Mouse (Mus musculus) myocyte (in vitro differentiated cells): ENCODE data around the gene Ipcef1.

Experiments used
- CEBPB ChIP-seq: IDR thresholded peaks from 2 replicates; pipeline ENCODE4 v1.6.1; 2011; ENCODE audit warnings: mild to moderate bottlenecking, moderate library complexity; ENCODE audit not compliant: poor library complexity, insufficient read depth, severe bottlenecking
- MYOD1 ChIP-seq, 3 experiments: IDR thresholded peaks; one replicate each; pipeline ENCODE4 v1.6.1; 2011; ENCODE audit warnings: control low read depth in 2 of 3, low read depth in 2 of 3, mild to moderate bottlenecking in 2 of 3, moderate library complexity in 1 of 3; ENCODE audit not compliant: insufficient read length in 2 of 3, control insufficient read depth in 1 of 3
- MYOG ChIP-seq, 3 experiments: IDR thresholded peaks; one replicate each; pipeline ENCODE4 v1.6.1; 2011; ENCODE audit warnings: control low read depth in 2 of 3, low read depth in 2 of 3, mild to moderate bottlenecking in 2 of 3; ENCODE audit not compliant: insufficient read length in 2 of 3, control insufficient read depth in 1 of 3, insufficient read depth in 1 of 3
- POLR2A ChIP-seq: IDR thresholded peaks from one replicate; pipeline ENCODE4 v1.6.1; 2011; ENCODE audit warnings: low read depth, mild to moderate bottlenecking, control low read depth, moderate library complexity; ENCODE audit not compliant: insufficient read length
- POLR2AphosphoS2 ChIP-seq: IDR thresholded peaks from one replicate; pipeline ENCODE4 v1.6.1; 2011; ENCODE audit warnings: low read depth, control low read depth; ENCODE audit not compliant: insufficient read length
- REST ChIP-seq: IDR thresholded peaks from one replicate; pipeline ENCODE4 v1.6.1; 2011; ENCODE audit warnings: mild to moderate bottlenecking, control low read depth, moderate library complexity; ENCODE audit not compliant: insufficient read depth, insufficient read length
- SRF ChIP-seq: IDR thresholded peaks from one replicate; pipeline ENCODE4 v1.6.1; 2011; ENCODE audit warnings: low read depth; ENCODE audit not compliant: control insufficient read depth, insufficient read length
- TCF12 ChIP-seq: IDR thresholded peaks from one replicate; pipeline ENCODE4 v1.6.1; 2011; ENCODE audit warnings: mild to moderate bottlenecking, control low read depth; ENCODE audit not compliant: poor library complexity, insufficient read depth, severe bottlenecking
- USF1 ChIP-seq: IDR thresholded peaks from one replicate; pipeline ENCODE4 v1.6.1; 2011; ENCODE audit warnings: low read depth, mild to moderate bottlenecking, control low read depth, moderate library complexity

GRCm38 (mm10) chr10:6987399-6988098, 64.7 kb downstream of the Ipcef1 start:
- TF ChIP-seq SRF (no peak), POLR2A (no peak), POLR2AphosphoS2 (no peak), REST (no peak), USF1 (no peak), MYOD1 (IDR thresholded peaks at IDR 0.05; ENCODE audit: control insufficient read depth in 1 of 3, insufficient read length in 2 of 3, low read depth in 2 of 3) (no peak), MYOG (IDR thresholded peaks at IDR 0.05; ENCODE audit: control insufficient read depth in 1 of 3, insufficient read depth in 1 of 3, insufficient read length in 2 of 3, low read depth in 2 of 3) (no peak), TCF12 (no peak), CEBPB (no peak)
